Mouse (Mus musculus): ENCODE data around the gene Bik.

The Bik gene

DNA sequence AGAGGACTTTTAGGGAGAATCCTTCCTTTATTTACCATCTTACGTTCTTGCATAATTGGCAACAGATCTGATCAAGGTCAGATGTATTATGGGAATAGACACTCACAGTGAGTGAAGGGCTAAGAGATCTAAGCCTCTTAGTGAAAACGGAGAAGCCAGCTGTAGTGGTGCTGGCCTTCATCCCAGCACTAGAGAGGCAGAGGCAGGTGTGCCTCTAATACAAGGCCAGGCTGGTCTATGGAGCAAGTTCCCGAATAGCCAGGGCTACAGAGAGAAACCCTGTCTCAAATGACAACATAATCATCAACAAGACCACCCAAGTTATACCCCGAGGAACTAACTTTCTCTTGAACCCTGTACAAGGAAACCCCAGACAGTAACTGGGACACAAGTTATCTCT, 56.3 kb downstream of the Bik start:
- DNase-seq (ENCODE audit: low read depth in 1 of 2, low spot score in 2 of 2): no peak

GRCm38 (mm10) chr15:83583419-83584156, 56.9 kb downstream of the Bik start:
- no peak for DNase-seq (ENCODE audit: low read depth in 1 of 2, low spot score in 2 of 2)

DNA sequence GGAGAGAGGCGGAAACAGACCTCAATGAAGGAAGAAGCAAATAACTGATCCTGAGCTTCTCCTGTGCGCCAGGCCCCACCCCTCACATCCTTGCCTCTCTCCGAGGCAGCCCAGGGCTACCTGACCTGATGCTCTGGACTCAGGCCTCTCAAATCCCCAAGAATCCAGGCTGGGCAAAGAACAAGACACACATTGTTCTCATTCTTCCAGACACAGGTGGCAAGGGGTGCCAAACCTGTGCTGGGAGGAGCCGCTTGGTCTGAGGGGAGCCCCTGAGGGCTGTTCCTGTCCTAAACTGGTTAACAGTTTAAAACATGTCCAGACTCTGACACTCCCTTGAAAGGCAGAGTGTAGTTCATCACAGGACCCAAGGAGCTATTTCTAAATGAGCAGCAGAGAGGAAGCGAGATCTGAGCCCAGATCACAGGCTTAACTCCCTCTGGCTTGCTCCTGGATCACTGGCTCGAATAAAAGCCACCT, 58.1 kb downstream of the Bik start:
- DNase-seq (ENCODE audit: low read depth in 1 of 2, low spot score in 2 of 2): no peak

DNA sequence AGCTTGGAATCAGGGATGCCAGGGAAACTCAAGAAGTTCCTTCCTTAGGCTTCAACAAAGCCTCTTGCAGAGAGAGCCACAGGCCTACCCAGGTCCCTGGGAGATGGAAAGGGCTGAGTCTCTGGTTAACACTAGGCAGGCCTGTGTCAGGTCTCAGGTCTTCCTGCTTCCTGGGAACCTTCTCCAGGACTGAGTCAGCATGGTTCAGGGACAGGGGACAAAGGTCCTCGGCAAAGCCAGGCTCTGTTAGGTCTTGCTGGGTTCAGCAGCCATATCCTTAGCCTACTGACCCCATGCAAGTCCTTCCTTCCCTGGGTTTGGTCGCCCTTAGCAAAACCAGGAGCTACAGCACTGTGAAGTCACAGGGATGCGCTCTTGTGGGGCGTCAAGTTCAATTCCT, 64.2 kb downstream of the Bik start:
- DNase-seq (ENCODE audit: low read depth in 1 of 2, low spot score in 2 of 2): no peak

DNA sequence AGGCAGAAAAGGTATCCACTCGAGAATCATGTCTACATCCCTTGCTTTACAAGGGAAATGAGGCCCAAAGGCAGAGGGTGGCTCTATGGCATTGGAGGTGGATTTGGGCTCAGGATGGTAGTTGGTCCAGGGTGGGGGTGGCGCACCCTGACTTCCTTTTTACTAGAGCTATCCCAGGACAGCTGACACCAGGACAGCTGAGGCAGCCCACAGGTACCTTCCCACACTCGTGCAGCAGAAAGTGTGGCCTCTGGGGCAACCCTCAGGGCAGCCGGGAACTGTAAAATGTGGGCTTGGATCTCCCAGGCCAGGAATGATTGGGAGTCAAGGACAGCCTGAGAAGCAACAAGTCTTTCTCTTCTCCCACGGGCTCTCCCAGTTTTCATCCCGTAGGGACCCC, 65.1 kb downstream of the Bik start:
- no peak for DNase-seq (ENCODE audit: low read depth in 1 of 2, low spot score in 2 of 2)

DNA sequence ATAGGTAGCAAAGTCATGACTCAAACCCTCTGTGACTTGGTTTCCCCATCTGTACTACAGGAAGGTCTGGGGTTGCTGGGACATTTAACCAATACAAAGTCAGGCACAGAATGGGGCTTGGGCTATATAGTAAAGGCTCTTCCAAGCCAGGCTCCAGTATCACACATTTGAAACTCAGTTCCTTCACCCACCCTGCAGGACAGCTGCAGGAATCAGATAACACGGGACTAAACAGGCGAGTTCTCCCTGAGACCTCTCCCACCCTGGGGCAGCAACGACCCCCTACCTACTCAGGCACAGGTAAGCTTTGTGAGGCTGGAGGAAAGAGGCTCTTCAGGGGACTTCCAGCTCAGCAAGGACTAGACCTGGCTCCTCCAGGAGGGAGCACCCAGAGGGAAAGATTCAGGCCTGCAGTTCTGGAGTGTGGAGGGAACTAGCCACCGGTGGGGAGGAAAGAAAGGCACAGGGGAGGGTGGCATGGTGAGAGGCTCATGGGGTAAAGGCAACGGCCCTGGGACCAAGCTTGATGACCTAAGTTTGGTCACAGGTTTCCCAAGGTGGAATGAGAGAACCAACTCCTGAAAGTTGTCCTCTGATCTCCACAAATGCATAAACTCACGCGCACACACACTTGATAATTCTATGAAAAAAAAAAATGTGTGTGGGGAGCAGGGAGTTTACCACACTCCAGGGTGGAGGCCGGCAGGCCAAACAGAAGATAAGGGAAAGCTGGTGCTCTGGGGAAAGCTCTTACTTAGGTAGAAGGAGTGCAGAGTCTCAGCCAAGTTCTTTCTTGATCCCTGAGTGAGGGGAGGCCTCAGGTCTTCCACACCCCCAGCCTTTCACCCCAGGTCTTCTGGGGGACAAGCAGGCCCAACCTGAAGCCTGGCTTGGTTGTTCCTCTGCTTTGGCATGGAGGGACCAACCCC, 65.9 kb downstream of the Bik start:
- no peak for DNase-seq (ENCODE audit: low read depth in 1 of 2, low spot score in 2 of 2)

DNA sequence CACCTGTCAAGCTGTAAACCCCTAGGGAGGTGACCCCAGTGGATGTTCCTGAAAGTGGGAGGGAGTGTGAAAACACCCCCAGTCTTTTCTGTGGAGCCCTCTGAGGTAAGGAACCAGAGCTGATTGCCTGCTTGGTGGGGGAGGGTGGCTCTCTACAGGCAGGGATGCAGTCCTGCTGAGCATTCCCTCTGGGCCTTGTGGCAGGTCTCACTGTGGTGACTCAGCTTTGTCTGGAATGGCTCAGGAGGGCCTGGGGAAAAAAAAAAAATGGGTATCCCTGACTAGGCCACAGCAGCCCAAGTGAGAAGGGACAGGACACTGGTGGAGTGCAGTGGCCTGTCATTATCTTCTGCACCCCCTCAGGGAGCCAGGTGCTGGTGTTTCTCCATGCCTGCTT, 66.5 kb downstream of the Bik start:
- no peak for DNase-seq (ENCODE audit: low read depth in 1 of 2, low spot score in 2 of 2)

GRCm38 (mm10) chr15:83593702-83594512, 67.2 kb downstream of the Bik start:
- DNase-seq (ENCODE audit: low read depth in 1 of 2, low spot score in 2 of 2): no peak
